Mouse (Mus musculus) brown adipose tissue, adult 24 weeks (tissue): ENCODE measurements around the gene Nfkb2. TPM values are rescaled to one million over a fixed set of nuclear protein-coding genes. Genes with fewer than 3 reads are reported as not detected.
A peak's percentile ranks its signal among the peaks of the same experiment; 100 is the strongest.

Source experiments
- H3K27ac ChIP-seq: fragments of 200-500 bp; replicated peaks from 2 replicates; pipeline ENCODE4 v1.5.1; 2012; ENCODE audit warnings: low read depth, mild to moderate bottlenecking, low read length
- H3K4me1 ChIP-seq: fragments of 200-500 bp; 2 replicates; pipeline ENCODE4 v1.6.1; 2012; ENCODE audit warnings: low read length, mixed read lengths; ENCODE audit not compliant: control insufficient read depth, insufficient read depth, insufficient read length
- H3K4me3 ChIP-seq: fragments of 200-500 bp; 2 replicates; pipeline ENCODE4 v1.5.1; 2012; ENCODE audit warnings: low read depth, mild to moderate bottlenecking, low read length, moderate library complexity; ENCODE audit not compliant: insufficient read depth
- polyA plus RNA-seq: library from polyadenylated mRNA; stranded (reverse); fragments of >200 nt; gene quantifications from 2 replicates; pipeline ENCODE4 v1.2.4, GENCODE M21; 2012; ENCODE audit not compliant: missing spikeins, insufficient read depth, insufficient read length

Nfkb2 gene
- 8.2 and 9.2 TPM in 2 replicates for polyA plus RNA-seq

DNA sequence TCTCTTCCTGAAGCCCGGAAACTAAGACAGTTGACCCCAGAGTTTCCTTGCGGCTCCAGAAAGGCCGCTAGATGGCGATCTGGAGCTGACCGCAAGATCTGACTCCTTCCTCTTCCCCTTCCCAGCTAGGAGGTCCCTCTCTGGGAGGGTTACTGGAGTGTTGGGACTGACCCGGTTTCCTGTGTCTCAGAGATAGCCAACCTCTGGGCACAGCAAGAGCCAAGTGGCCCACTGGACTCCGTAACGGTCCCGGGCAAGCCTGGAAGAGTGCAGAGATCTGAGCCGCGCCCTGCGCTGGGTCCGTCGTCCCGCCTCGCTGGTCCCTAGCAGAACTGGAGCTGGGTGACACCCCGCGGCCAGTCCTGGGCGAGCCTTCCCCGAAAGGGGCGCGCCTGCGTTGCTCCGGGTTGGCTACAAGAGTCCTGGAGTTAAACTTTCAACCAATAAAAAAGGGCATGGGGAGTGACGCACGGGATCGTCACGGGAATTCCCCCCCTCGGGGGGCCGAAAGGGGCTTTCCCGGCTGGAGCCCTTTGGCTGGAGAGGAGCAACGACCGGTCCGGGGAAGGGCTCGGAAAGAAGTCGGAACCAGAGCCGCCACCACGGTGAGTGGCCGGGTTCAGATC is at the start of gene Nfkb2:
Gene Nfkb2 (plus strand): TSS at position 105 of the 626 bp plus-strand sequence.
- Histone ChIP-seq H3K4me3 (peak within 1 kb of the TSS; percentile 94), H3K4me1 (no peaks in the 10 kb centered on the region), H3K27ac (peak within 1 kb of the TSS; percentile 98)

GRCm38 (mm10) chr19:46264762-46265161 is 39.4 kb upstream of the Nfkb2 start:
- no peak overlapping the region for H3K4me3 ChIP-seq
- no peaks in the 10 kb centered on the region for H3K4me1 ChIP-seq
- H3K27ac ChIP-seq, result no peak overlapping the region

DNA sequence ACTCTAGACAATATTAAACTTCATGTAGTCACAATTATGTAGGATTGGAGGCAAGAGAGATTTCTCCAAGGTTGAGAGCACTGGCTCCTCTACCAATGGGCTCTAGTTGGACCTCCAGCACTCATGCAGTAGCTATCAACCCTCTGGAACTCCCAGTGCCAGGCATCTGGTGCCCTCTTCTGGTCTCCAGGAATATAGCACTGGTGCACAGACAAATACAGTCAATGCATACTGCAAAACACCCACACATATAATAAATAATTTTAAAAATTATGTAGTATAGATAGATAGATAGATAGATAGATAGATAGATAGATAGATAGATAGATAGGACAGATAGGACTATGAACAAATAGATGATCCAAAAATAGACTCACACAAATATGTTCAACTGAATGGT is 28.8 kb upstream of the Nfkb2 start:
- no peak overlapping the region for H3K27ac ChIP-seq
- no peak overlapping the region for H3K4me3 ChIP-seq
- H3K4me1 ChIP-seq, result no peaks in the 10 kb centered on the region

DNA sequence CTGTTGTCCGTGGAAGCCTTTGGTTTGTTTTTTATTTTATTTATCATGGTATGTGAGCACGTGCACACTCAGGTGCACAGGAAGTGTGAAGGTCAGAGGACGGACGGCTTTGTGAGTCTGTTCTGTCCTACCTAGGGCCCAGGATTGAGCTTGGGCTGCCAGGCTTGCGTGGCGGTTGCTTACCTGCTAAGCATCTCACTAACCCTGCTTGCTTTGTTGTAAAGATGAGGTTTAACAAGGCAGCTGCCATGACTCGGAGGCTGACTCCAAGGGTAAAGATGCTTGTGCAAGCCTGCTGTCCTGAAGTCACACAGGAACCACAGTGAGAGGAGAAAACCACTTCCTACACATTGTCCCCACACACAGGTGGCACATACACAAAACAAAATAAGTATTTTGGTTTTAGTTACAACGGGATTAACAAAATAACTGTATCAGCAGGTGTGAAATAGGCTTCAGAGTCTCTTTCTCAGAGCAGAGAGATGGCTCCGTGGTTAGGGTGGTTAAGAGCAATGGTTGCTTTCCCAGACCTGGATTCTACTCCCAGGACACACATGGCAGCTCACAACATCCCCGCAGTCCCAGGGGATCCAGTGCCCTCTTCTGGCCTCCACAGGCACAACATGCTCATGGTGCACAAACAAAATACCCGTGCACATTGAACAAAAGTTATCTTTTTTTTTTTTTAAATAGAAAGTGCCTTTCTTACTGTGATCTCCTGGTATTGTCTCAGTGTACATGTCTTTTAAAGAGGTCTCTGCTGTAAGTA is 21.9 kb upstream of the Nfkb2 start:
- Histone ChIP-seq H3K4me1 (no peaks in the 10 kb centered on the region), H3K27ac (no peak overlapping the region), H3K4me3 (no peak overlapping the region)

DNA sequence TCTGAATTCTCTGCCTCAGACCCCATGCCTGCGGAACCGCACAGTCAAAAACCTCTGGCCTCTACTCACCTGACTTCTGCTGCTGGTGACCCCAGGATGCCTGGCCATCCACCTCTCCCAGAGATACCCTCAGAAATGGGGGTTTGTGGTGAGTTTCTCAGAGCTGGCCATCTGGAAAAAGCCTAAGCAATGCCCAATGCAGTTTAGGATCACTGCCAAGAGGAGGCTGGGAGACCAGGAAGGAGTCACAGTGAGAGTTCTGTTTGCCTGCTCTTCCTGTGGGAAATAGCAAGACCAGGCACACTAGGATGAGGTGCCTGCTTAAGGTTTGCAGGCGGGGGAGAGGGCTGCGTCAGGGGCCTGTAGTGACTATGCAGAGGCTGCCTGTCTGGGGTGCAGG is 19.4 kb upstream of the Nfkb2 start:
- Histone ChIP-seq H3K27ac (no peak overlapping the region), H3K4me1 (no peaks in the 10 kb centered on the region), H3K4me3 (no peak overlapping the region)

DNA sequence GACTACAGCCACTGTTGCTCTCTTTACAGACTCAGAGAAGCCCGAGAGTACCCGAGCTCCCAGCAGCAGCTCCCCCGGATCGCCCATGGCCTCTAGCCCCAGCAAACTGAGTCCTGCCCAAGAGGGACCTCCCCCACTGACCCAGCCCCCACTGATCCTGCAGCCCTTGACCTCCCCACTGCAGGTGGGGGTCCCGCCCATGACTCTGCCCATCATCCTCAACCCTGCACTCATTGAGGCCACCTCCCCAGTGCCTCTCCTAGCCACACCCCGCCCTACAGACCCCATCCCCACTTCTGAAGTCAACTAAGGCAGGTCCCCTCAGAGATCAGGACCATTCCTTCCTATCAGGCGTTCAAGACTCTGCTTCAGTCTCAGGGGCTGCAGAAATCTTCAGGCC is 18.5 kb upstream of the Nfkb2 start:
- no peaks in the 10 kb centered on the region for H3K4me1 ChIP-seq
- H3K4me3 ChIP-seq, result no peak overlapping the region
- no peak overlapping the region for H3K27ac ChIP-seq

- no peak overlapping the region for H3K4me3 ChIP-seq
- H3K4me1 ChIP-seq, result no peaks in the 10 kb centered on the region
- no peak overlapping the region for H3K27ac ChIP-seq
Observed at GRCm38 (mm10) chr19:46286047-46286446, 18.1 kb upstream of the Nfkb2 start.

- H3K4me3 ChIP-seq, result no peak overlapping the region
- no peak overlapping the region for H3K27ac ChIP-seq
- no peaks in the 10 kb centered on the region for H3K4me1 ChIP-seq
Observed at GRCm38 (mm10) chr19:46286926-46287325, 17.2 kb upstream of the Nfkb2 start.

GRCm38 (mm10) chr19:46287566-46287965 is 16.6 kb upstream of the Nfkb2 start:
- Histone ChIP-seq H3K4me1 (no peaks in the 10 kb centered on the region), H3K4me3 (no peak overlapping the region)

DNA sequence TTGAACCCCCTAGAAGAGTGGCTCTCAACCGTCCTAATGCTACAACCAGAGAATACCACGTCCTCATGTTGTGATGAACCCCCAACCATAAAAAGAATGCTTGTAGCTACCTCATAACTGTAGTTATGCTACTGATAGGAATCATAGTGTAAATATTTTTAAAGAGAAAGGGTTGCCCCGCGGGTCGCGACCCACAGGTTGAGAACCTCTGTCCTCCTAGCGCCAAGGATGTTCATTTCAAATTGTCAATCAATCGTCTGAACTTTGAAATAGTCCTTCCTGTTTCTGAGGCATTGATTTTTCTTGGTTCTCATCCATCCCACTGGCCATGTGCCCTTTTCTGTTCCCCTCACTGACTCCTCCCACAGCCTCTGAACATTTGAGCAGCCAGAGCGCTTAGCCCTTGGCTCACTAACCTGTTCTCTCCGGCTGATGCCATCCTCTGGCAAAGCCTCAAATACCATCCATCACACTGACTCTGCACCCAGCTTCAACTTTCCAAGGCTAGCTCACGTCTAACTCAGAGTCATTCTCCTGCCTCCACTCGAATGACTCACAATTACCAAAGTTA is 13.5 kb upstream of the Nfkb2 start:
- H3K27ac ChIP-seq, result no peak overlapping the region
- no peak overlapping the region for H3K4me3 ChIP-seq
- no peaks in the 10 kb centered on the region for H3K4me1 ChIP-seq

More at GRCm38 (mm10) chr19:46287566-46287965, 16.6 kb upstream of the Nfkb2 start:
- H3K27ac ChIP-seq, result no peak overlapping the region

DNA sequence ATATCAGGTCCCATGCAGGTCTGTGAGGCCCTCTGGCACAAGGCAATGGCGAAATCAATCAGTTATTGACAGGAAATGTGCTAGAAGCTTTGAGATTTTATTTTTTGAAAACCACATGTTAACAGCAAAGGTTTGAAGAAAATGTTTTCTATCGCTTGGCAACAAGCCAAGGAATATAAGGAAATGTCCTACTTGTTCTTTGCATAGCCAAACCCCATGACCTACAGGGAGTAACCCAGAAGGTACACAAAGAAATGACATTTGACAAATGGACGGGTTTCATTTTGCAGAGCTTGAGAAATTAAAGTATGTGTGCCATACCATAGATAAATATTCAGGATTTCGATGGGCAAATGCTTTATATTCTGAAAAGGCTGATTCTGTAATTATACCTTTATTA is 7.2 kb upstream of the Nfkb2 start:
- Histone ChIP-seq H3K4me1 (no peaks in the 10 kb centered on the region), H3K4me3 (no peak overlapping the region), H3K27ac (no peak overlapping the region)

DNA sequence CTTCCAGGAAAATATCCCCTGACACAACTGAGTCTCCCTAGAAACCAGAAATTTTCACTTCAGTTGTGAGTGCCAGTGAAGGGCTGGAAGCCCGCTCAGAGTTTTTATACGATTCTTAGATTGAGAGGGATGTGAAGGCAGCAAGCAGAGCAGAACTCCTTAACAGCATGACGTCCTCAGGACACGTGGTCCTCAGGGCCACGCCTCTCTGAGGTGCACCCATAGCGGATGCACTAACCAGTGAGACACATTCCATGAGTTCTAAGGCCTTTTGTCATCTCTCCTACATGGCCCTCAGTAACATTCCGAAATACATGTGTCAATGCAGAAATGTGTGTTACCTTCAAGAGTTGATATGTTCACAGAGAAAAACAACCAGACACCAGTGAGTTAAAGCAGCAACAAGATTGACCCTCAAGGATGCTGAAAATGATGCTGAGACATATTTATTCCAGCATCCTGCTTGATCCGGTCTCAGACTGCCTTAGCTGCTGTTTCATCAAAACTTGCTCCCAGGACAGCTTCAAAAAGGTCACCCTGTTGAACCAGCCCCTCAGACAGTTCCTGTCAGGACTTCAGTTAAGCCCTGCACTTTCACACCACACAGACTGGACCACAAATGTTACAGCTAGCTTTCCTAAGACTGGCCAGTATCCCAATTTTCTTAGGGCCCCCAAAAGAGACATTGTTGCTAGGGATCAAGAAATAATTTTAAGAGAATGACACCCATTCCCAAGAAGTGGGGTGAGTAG is 3.6 kb upstream of the Nfkb2 start:
- no peak overlapping the region for H3K27ac ChIP-seq
- H3K4me1 ChIP-seq, result no peaks in the 10 kb centered on the region
- H3K4me3 ChIP-seq, result no peak overlapping the region

DNA sequence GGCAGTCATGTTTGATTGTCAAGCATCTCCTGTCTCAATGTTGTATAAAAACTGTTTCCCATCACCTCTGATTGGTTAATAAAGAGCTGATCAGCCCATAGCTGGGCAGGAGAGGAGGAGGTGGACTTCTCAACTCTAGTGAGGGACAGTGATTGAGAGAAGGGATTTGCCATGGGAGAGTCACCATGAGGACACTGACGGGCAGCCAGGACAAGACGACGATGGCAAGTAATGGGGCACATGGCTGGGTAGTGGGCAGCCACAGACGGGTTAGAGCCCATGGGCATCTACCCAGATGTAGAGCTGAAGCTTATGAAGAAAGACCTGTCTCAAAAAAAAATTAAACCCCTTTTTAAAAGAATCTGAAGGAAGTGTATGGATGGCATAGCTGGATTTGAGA is 1.6 kb upstream of the Nfkb2 start:
- no peak overlapping the region for H3K27ac ChIP-seq
- H3K4me3 ChIP-seq, result no peak overlapping the region
- H3K4me1 ChIP-seq, result no peaks in the 10 kb centered on the region

GRCm38 (mm10) chr19:46303251-46304215 is 587 bp upstream of the Nfkb2 start:
- Histone ChIP-seq H3K4me1 (no peaks in the 10 kb centered on the region), H3K27ac (peak overlapping the region; percentile 31; the same call in 1 of the 2 replicates), H3K4me3 (peak overlapping the region; percentile 94)
